Mouse (Mus musculus) kidney, postnatal 36 days (tissue): ENCODE data around the gene Cdk6.
"Not testable (repeated sequence)": the region's sequence is repeated elsewhere in the genome, so short reads cannot be mapped to it uniquely, and the experiment has no call there.

ENCODE experiments used
- DNase-seq, 2 experiments: peaks; one replicate each; pipeline ENCODE4 v3.0.0; 2021 to 2022; ENCODE audit warnings: mixed read lengths in 2 of 2

Gene Cdk6

GRCm38 (mm10) chr5:3380692-3381233 lies 39.5 kb downstream of the Cdk6 start:
- no peak for DNase-seq

GRCm38 (mm10) chr5:3381795-3382194 lies 40.5 kb downstream of the Cdk6 start:
- no peak for DNase-seq

- no peak for DNase-seq
These were observed 41.2 kb downstream of the Cdk6 start for GRCm38 (mm10) chr5:3382343-3383040.

- DNase-seq = no peak
These were observed 42.3 kb downstream of the Cdk6 start for GRCm38 (mm10) chr5:3383547-3383946.

- no peak for DNase-seq
These were observed 43.8 kb downstream of the Cdk6 start for GRCm38 (mm10) chr5:3385078-3385477.

- DNase-seq = no peak
These were observed 44.9 kb downstream of the Cdk6 start for GRCm38 (mm10) chr5:3386021-3386730.

- no peak for DNase-seq
These were observed 45.4 kb downstream of the Cdk6 start for GRCm38 (mm10) chr5:3386731-3387087.

GRCm38 (mm10) chr5:3387138-3387537 lies 45.9 kb downstream of the Cdk6 start:
- DNase-seq = no peak

GRCm38 (mm10) chr5:3392856-3393255 lies 51.6 kb downstream of the Cdk6 start:
- no peak for DNase-seq

- no peak for DNase-seq
These were observed 52.9 kb downstream of the Cdk6 start for GRCm38 (mm10) chr5:3394145-3394544.

- no peak for DNase-seq
These were observed 53.7 kb downstream of the Cdk6 start for GRCm38 (mm10) chr5:3395020-3395419.

GRCm38 (mm10) chr5:3396214-3396613 lies 54.9 kb downstream of the Cdk6 start:
- no peak for DNase-seq

- no peak for DNase-seq
These were observed 55.8 kb downstream of the Cdk6 start for GRCm38 (mm10) chr5:3396910-3397575.

GRCm38 (mm10) chr5:3399784-3400494 lies 58.7 kb downstream of the Cdk6 start:
- DNase-seq = no peak

- DNase-seq = no peak
These were observed 63.8 kb downstream of the Cdk6 start for GRCm38 (mm10) chr5:3405102-3405501.

GRCm38 (mm10) chr5:3405503-3405902 lies 64.2 kb downstream of the Cdk6 start:
- no peak for DNase-seq

- no peak for DNase-seq
These were observed 66.6 kb downstream of the Cdk6 start for GRCm38 (mm10) chr5:3407926-3408325.

GRCm38 (mm10) chr5:3418183-3418582 lies 76.9 kb downstream of the Cdk6 start:
- not testable (repeated sequence) for DNase-seq

GRCm38 (mm10) chr5:3420094-3420831 lies 79.0 kb downstream of the Cdk6 start:
- DNase-seq = peak; percentile 13 to 25

GRCm38 (mm10) chr5:3420832-3421228 lies 79.5 kb downstream of the Cdk6 start:
- no peak for DNase-seq

- peak; percentile 21 to 42 for DNase-seq
These were observed 91.9 kb downstream of the Cdk6 start for GRCm38 (mm10) chr5:3433131-3433700.

GRCm38 (mm10) chr5:3434105-3434504 lies 92.8 kb downstream of the Cdk6 start:
- DNase-seq = not testable (repeated sequence)
